Mouse (Mus musculus) spleen, postnatal 36 days (tissue): ENCODE data around the gene Pgam2.

ENCODE experiments used
- DNase-seq, 2 experiments: peaks; one replicate each; pipeline ENCODE4 v3.0.0; 2022; ENCODE audit warnings: low spot score in 2 of 2, mixed read lengths in 1 of 2

Gene Pgam2

DNA sequence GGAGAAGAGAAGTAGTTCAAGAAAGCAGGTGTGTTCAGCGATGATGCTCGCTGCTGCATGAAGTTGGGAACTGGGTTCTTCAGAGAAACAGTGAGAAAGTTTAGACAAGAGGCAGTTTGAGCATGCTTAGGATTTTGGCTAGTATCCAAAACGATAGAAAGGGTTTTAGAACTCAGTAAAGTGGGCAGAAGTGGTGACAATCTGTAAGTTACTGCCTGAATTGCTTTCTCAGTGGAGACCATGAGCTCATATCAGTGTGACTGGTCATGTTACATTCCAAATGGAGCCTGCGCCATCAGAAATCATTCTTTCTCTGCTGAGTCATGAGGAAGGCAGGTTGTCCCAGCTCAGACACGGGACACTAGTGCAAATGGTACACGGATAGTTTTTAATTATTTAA lies 37.5 kb downstream of the Pgam2 start:
- no peak for DNase-seq

DNA sequence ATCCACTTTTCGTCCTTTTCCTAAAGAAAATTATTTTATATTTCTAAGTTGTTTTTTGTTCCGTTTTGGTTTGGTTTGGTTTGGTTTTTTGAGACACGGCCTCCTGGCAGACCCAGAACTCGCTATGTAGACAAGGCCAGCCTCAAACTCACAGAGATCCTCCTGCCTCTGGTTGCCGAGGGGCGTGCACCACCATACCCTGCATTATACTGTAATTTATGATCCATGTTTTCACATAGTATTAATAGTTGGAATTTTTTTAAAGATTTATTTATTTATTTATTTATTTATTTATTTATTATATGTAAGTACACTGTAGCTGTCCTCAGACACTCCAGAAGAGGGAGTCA lies 40.9 kb downstream of the Pgam2 start:
- no peak for DNase-seq

DNA sequence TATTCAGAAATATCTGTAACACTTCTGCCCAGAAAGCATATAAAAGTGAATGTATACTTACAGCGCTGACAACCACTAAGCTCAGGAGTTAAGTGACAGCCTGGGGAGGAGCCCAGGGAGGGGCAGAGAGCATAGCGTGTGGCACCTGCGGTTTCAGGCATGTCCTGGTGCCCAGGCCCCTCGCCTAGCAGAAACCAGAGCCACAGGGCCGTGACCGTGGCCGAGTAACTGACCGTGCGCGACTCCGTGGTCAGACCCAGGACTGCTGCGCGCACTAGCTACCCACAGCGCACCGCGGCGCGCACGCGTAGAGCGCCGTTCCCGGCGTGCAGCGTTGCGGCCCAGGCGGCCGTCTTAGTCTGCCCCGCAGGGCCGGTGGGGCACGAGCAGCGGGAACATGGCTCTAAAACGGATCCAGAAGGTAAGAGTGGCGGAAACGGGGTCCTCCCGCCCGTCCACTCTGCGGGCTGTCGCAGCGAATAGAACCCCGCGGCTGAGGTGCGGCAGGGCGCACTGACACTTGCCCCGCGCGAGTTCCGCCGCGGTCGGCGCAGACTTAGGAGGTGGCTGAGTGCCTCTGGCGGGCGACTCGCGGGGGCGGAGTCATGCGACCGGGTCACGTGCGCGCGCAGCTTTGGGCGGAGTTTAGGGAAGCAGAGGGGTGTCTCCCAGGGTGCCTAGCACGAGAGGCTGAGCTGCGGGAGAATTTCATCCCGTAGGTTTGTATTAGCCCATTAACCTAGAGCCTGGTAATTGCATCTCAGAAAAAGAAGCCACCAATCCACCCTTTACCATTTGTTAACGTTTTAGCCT lies 41.5 kb downstream of the Pgam2 start, which contains the start of gene Urgcp:
Gene Urgcp (minus strand): TSS at position 557 of the 813 bp plus-strand sequence.
- peak; percentile 93 to 94 for DNase-seq

DNA sequence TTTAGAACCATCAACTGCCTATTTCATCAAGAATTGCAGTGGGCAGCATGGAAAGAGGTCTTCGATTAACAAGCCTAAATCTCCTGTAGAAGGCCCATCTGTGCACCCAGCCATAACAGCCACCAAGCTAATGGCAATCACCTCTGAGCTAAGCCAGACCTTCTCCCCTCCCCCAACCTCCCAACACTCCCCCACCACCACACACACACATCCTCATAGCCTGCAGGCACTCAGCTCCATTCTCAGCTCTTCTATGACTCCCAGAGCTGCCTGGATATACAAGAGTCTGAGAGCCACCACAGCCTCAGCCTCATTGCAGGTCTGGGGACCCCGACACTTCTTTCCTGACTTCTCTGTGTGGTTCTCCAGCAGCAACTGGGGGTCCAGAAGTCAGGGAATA lies 49.8 kb downstream of the Pgam2 start:
- no peak for DNase-seq
